Mouse (Mus musculus) embryonic fibroblast, embryonic 13.5 days (primary cell): ENCODE data around the gene Tas2r110.

Experiments
- CTCF ChIP-seq: IDR thresholded peaks from 2 replicates; pipeline ENCODE4 v1.5.1; 2011; ENCODE audit warnings: mild to moderate bottlenecking, control low read depth, low read length, moderate library complexity, borderline replicate concordance; ENCODE audit not compliant: insufficient read depth
- POLR2A ChIP-seq: IDR thresholded peaks from 2 replicates; pipeline ENCODE4 v1.6.1; 2011; ENCODE audit warnings: low read depth, mild to moderate bottlenecking, control low read depth, low read length, moderate library complexity

DNA sequence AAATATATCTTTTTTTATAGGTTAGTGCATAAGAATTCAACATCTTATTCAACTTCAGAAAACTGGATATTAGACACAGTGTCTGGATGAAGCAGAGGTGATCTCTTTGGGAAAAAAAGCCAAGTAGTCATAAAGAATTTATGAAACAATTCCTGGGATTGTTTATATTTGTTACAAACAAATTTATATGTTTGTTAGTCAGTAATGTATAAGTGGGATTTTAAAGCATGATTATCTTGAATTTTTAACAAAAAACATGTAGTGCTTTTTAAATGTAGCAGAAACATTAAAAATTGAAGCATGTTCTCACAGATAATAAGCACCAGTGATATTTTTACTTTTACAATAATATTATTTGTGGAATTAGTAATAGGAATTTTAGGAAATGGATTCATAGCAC is at the start of gene Tas2r110:
- no peak for TF ChIP-seq CTCF
- no peak for TF ChIP-seq POLR2A
